Mouse (Mus musculus) liver, postnatal 0 days (tissue): ENCODE data around the gene Rad9b. TPM values are rescaled to one million over a fixed set of nuclear protein-coding genes. Genes with fewer than 3 reads are reported as not detected.

ENCODE experiments used
- ATAC-seq: fragments of 200-750 bp; cut with Nextera tagmentation; 2 replicates; pipeline ENCODE4 v1.8.0; 2017; ENCODE audit warnings: mild to moderate bottlenecking, moderate library complexity
- DNase-seq: peaks from one replicate; pipeline ENCODE4 v3.0.0-alpha.2; 2016
- H3K27ac ChIP-seq: fragments of 300-500 bp; sonication (generic); 2 replicates; pipeline ENCODE4 v1.5.1; 2014; ENCODE audit warnings: antibody characterized with exemption, moderate library complexity, mild to moderate bottlenecking, low read depth
- H3K27me3 ChIP-seq: fragments of 300-500 bp; sonication (generic); 2 replicates; pipeline ENCODE4 v1.6.1; 2014; ENCODE audit warnings: low read length, control low read depth, mixed read lengths; ENCODE audit not compliant: insufficient read depth
- H3K36me3 ChIP-seq: fragments of 300-500 bp; sonication (generic); replicated peaks from 2 replicates; pipeline ENCODE4 v1.6.1; 2014; ENCODE audit warnings: mild to moderate bottlenecking, control low read depth, low read length, moderate library complexity, mixed read lengths; ENCODE audit not compliant: insufficient read depth
- H3K4me1 ChIP-seq: fragments of 300-500 bp; sonication (generic); 2 replicates; pipeline ENCODE4 v1.6.1; 2014; ENCODE audit warnings: antibody characterized with exemption, mild to moderate bottlenecking, control low read depth; ENCODE audit not compliant: insufficient read depth
- H3K4me2 ChIP-seq: fragments of 300-500 bp; sonication (generic); 2 replicates; pipeline ENCODE4 v1.6.1; 2014; ENCODE audit warnings: low read depth, mild to moderate bottlenecking, low read length, moderate library complexity, mixed read lengths
- H3K4me3 ChIP-seq: fragments of 300-500 bp; sonication (generic); 2 replicates; pipeline ENCODE4 v1.5.1; 2014; ENCODE audit warnings: low read depth, low read length
- H3K9ac ChIP-seq: fragments of 300-500 bp; sonication (generic); replicated peaks from 2 replicates; pipeline ENCODE4 v1.6.1; 2014; ENCODE audit warnings: mild to moderate bottlenecking, moderate library complexity
- H3K9me3 ChIP-seq: fragments of 300-500 bp; sonication (generic); 2 replicates; pipeline ENCODE4 v1.6.1; 2016; ENCODE audit warnings: mild to moderate bottlenecking, control low read depth, low read length, mixed read lengths
- CTCF ChIP-seq: sonication (generic); IDR thresholded peaks from 2 replicates; pipeline ENCODE4 v1.5.1; 2016; ENCODE audit warnings: antibody characterized with exemption, low read depth
- EP300 ChIP-seq: IDR thresholded peaks from 2 replicates; pipeline ENCODE4 v1.6.1; 2016; ENCODE audit warnings: antibody characterized with exemption, low read depth, mild to moderate bottlenecking
- WGBS: fragments of 180-500 bp; shearing (Covaris S2); extraction: QIAGEN DNeasy Blood & Tissue Kit; methylation state at CpG from one replicate; pipeline ENCODE4 v1.1.7; 2014; ENCODE audit not compliant: insufficient replicate concordance; 5-methylcytosine and 5-hydroxymethylcytosine counted together
- polyA plus RNA-seq: library from polyadenylated mRNA; unstranded; fragments of >200 nt; fragmentation: Nextera tagmentation; extraction: Ambion mirVana; gene quantifications from 2 replicates; pipeline ENCODE4 v1.2.1, GENCODE M21; 2015

Gene Rad9b
- polyA plus RNA-seq, 1 experiment from 2014 or later, result 3.0 TPM

DNA sequence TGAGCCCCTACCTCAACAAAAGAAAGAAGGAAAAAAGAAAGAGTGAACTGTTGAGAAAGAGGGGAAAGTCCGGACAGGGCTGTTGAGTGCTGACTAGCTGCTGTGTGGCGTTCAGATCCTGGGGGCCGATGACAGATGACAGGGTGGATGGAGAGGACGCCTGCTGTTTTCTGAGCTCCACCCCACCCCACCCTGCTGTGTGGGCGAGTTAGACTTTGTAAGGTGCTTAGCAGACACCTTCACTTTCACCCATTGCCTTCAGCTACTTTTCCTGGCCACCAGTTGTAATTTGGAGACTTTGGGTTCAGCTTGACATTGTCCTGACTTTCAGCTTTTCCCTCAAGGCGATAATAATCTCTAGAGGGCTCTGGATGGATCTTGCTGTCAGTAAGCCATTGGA lies 62.9 kb downstream of the Rad9b start:
- 34% methylated on average over 6 of the region's 6 CpGs for WGBS
- peak overlapping the region; percentile 90 for H3K27ac ChIP-seq
- H3K27me3 ChIP-seq, result no peaks in the 10 kb centered on the region
- peak; percentile 54 for ATAC-seq
- DNase-seq, result peak; percentile 56
- peaks cover 9% of the 10 kb centered on the region; the same call in 1 of the 2 replicates for H3K36me3 ChIP-seq
- no peaks in the 10 kb centered on the region for H3K9me3 ChIP-seq
- peak overlapping the region; percentile 63 for H3K4me2 ChIP-seq
- H3K9ac ChIP-seq, result peak overlapping the region; percentile 51
- peak overlapping the region; percentile 15 for H3K4me3 ChIP-seq
- peaks cover 45% of the 10 kb centered on the region for H3K4me1 ChIP-seq
- TF ChIP-seq CTCF, result no peak
- TF ChIP-seq EP300, result no peak

DNA sequence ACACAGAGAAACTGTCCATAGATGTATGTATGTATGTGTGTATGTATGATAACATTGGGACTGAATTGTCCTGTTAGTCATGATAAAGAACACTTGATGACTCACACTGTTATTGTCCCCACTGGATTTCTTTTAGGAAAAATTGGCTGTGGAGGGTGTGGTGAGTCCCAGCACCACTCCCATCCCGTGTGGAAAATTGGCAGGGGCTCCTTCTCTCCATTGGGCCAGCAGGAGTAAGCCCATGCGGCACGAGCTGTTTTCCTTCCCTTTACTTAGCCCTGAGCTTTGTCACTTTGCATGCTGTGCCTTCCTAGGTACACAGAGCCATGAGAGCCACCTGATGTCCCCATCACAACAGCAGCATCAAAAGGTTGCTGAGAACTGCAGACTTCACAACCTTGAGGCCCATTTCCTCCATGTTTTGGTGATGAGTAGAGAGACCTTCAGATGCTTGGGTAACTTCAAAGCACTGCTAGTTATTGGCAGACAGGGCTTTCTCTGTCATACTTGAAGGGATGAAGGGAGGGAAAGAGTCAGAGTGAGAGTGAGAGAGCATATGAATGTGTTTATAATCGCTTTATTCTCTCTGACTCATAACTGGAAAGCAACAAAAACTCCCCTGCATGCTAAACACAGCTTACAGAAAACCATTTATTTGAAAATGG lies 65.8 kb downstream of the Rad9b start:
- Histone ChIP-seq H3K4me3 (no peak overlapping the region), H3K9ac (no peak overlapping the region), H3K9me3 (no peaks in the 10 kb centered on the region), H3K27me3 (no peaks in the 10 kb centered on the region), H3K36me3 (peaks cover 9% of the 10 kb centered on the region; the same call in 1 of the 2 replicates), H3K4me1 (peaks cover 42% of the 10 kb centered on the region), H3K27ac (no peak overlapping the region), H3K4me2 (no peak overlapping the region)
- TF ChIP-seq EP300 (no peak), CTCF (no peak)
- ATAC-seq (no peak), DNase-seq (no peak)
- 75% methylated on average over 4 of the region's 4 CpGs for WGBS

DNA sequence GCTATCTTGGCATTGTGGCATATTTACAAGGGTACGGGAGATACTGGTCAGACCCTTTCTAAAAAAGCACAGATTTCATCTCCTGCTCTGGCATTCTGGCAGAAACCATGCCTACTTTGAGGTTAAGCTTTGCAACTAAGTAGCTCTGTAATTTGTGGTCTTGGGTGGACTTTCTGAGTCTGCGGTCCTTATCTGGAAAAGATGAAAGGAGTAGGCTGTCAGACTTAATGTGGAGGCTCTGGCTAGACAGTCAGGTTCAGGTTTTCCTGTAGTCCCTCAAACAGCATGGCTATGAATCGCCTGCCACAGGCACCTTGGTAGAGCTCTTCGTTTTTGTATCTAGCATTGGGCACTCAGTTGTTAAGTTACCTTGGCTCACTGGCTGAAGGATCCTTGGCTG lies 67.0 kb downstream of the Rad9b start:
- Histone ChIP-seq H3K9ac (no peak overlapping the region), H3K9me3 (no peaks in the 10 kb centered on the region), H3K4me3 (no peak overlapping the region), H3K4me1 (peaks cover 36% of the 10 kb centered on the region), H3K27me3 (no peaks in the 10 kb centered on the region), H3K36me3 (peaks cover 9% of the 10 kb centered on the region; the same call in 1 of the 2 replicates), H3K4me2 (peak overlapping the region; percentile 98), H3K27ac (no peak overlapping the region)
- ATAC-seq (no peak), DNase-seq (no peak)
- WGBS, result 70% methylated on average over 4 of the region's 4 CpGs
- TF ChIP-seq EP300 (no peak), CTCF (no peak)

DNA sequence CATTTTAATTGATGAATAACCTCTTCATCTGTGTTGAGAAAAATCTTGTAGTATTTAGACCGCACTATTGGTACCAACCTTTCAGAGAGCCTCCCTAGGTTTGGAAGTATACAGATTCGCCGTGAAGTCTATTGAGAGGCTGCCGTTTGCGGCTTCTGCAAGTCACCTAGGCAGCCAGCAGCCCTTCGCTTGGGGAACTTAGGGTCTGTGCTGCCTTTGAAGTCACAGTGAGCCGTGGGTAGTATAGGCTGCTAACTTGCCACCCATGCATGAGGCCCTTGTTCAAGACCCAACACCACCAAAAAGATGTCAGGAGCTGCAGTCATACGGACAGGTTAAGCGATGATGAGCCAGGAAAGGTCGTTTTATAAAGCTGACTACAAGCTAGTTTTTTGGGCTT lies 67.8 kb downstream of the Rad9b start:
- 78% methylated on average over 10 of the region's 10 CpGs for WGBS
- Histone ChIP-seq H3K27me3 (no peaks in the 10 kb centered on the region), H3K4me1 (peaks cover 37% of the 10 kb centered on the region), H3K27ac (peak overlapping the region; percentile 89), H3K9ac (peak overlapping the region; percentile 30), H3K4me3 (peak overlapping the region; percentile 89), H3K36me3 (peaks cover 9% of the 10 kb centered on the region; the same call in 1 of the 2 replicates), H3K9me3 (no peaks in the 10 kb centered on the region), H3K4me2 (peak overlapping the region; percentile 98)
- no peak for ATAC-seq
- no peak for DNase-seq
- TF ChIP-seq CTCF (no peak), EP300 (no peak)

DNA sequence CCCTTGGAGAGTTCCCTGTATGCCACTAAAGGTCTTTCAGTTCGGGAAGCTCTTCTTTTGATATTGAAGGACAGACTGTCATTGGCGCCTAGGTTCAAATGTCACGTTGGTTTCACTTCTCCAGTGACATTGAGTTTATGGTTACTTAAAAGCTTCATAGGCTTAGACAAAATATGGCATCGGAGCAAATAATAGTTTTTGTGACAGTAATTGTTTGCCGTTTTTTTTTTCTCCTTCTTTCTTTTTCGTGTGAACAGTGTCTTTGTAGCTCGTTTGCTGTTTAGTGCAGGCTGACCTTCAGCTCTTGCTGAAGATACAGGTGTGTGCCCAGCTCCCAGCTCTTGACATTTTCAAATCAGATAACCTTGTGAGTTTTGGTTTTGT lies 68.3 kb downstream of the Rad9b start:
- H3K9me3 ChIP-seq, result no peaks in the 10 kb centered on the region
- H3K27me3 ChIP-seq, result no peaks in the 10 kb centered on the region
- WGBS, result 36% methylated on average over 7 of the region's 7 CpGs
- H3K4me1 ChIP-seq, result peaks cover 36% of the 10 kb centered on the region
- peak overlapping the region; percentile 89 for H3K4me3 ChIP-seq
- peaks cover 9% of the 10 kb centered on the region; the same call in 1 of the 2 replicates for H3K36me3 ChIP-seq
- peak overlapping the region; percentile 98 for H3K4me2 ChIP-seq
- peak overlapping the region; percentile 89 for H3K27ac ChIP-seq
- peak overlapping the region; percentile 95 for H3K9ac ChIP-seq
- no peak for DNase-seq
- no peak for TF ChIP-seq EP300
- no peak for TF ChIP-seq CTCF
- ATAC-seq, result no peak

DNA sequence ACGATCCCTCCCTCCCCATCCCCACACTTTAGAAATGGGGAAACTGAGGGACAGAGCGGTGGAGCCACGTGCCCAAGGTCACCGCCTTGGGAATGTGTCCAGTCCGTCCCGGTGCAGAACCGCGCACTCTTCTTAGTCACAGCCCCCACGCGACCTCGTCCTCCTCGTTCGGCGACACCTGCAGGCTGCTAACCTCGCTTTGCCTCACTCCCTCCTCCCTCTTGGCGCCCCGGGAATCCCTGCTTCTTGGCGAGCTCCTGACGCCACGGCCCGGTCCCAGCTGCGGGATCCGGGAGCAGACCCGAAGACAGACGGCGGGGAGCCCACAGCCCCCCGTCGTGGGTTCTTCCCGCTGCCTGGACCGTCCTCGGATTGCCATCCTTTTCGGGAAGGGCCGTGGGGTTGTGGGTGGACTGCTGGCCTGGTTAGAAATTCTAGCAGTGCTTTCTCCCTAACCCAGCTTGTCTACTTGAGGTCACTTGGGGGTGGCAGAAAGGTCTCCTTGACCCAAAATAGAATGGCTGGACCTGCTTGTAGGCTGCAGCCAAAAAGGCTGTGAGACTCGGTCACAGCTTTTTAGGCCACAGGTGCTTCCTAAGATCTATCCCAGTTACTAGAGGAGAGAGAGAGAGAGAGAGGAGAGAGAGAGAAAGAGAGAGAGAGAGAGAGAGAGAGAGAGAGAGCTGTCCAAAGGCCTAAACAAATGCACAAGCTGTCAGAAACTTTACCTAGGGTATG lies 68.8 kb downstream of the Rad9b start:
- peak; percentile 28 for ATAC-seq
- Histone ChIP-seq H3K27ac (peak overlapping the region; percentile 89), H3K9me3 (no peaks in the 10 kb centered on the region), H3K4me3 (peak overlapping the region; percentile 89), H3K9ac (peak overlapping the region; percentile 95), H3K4me1 (peaks cover 42% of the 10 kb centered on the region), H3K27me3 (no peaks in the 10 kb centered on the region), H3K36me3 (peaks cover 9% of the 10 kb centered on the region; the same call in 1 of the 2 replicates), H3K4me2 (peak overlapping the region; percentile 98)
- WGBS, result 1% methylated on average over 34 of the region's 34 CpGs
- TF ChIP-seq CTCF (peak; percentile 38; the same call in 1 of the 2 replicates), EP300 (no peak)
- DNase-seq, result peak; percentile 63
